Mouse (Mus musculus): ENCODE measurements around the gene Snx9. TPM values are rescaled to one million over a fixed set of nuclear protein-coding genes. Genes with fewer than 3 reads are reported as not detected.

Snx9 gene
- polyA plus RNA-seq, 1 experiment from 2014 or later: 9.5 TPM

DNA sequence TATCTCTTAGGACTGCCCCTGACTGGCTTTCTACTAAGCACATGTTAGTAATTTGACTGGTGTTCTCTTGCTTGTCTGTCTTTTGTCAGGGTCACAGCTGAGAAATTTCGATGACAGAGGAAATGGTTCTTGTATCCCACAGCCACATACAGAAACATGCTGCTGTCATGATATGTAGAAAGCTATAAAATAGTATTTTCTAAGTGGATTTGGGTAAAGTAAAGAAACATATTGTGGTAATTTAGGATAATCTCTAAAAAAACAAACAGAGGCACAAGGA, 26.5 kb upstream of the Snx9 start:
- 69% methylated on average over 1 of the region's 1 CpGs for WGBS
- H3K27ac ChIP-seq (replicated peaks): no peak overlapping the region

DNA sequence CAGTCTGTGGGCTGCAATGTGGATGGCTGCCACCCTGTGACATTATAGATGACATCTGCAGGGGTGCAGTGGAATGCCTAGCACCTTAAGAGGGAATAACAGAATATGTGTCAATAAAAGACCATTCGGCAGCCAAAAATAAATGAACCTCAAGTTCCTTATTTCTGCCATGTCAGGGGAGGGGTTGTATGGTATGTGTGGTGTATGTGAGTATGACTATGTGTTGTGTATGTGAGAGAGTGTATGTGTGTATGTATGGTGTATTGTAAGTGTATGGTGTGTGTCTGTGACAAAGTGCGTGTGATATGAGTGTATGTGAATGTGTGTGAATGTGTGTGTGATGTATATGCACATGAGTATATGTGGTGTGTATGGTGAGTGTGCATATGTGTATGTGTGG, 23.3 kb upstream of the Snx9 start:
- Histone ChIP-seq H3K9me3 (no peaks in the 10 kb centered on the region), H3K4me3 (no peak overlapping the region), H3K4me2 (no peak overlapping the region), H3K9ac (no peak overlapping the region), H3K4me1 (replicated peaks) (peaks cover 14% of the 10 kb centered on the region), H3K36me3 (no peaks in the 10 kb centered on the region), H3K27ac (replicated peaks) (no peak overlapping the region), H3K27me3 (no peaks in the 10 kb centered on the region)
- WGBS: 95% methylated on average over 2 of the region's 2 CpGs
- ATAC-seq (ENCODE audit: low read depth): no peak

More for the DNA sequence above, 26.5 kb upstream of the Snx9 start:
- Histone ChIP-seq H3K4me1 (replicated peaks) (peaks cover 7% of the 10 kb centered on the region), H3K36me3 (no peaks in the 10 kb centered on the region), H3K27me3 (no peaks in the 10 kb centered on the region), H3K9me3 (no peaks in the 10 kb centered on the region; the same call in 1 of the 2 replicates), H3K4me3 (no peak overlapping the region), H3K4me2 (no peak overlapping the region), H3K9ac (no peak overlapping the region)
- ATAC-seq (ENCODE audit: low read depth): no peak

DNA sequence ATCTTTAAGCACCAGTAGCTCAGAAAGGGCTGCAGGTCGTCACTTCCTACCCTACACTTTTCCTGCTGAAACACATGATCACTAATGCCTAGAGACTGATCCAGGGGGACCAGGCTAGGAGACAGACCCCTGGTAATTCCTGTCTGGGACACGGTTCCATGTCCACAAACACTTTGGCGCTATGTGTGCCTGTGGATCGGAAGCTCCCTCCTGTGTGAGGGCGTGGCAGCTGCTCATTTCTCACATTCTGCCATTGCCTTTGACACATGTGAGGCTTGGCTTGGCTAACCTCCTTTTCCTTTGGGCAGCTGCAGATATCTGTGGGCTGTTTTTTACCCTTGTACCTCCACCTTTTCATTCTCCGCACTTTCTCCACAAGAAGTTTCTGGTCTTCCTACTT, 22.0 kb upstream of the Snx9 start:
- ATAC-seq (ENCODE audit: low read depth): no peak
- 65% methylated on average over 6 of the region's 6 CpGs for WGBS
- H3K4me1 ChIP-seq (replicated peaks): peaks cover 14% of the 10 kb centered on the region
- H3K9ac ChIP-seq: no peak overlapping the region
- no peaks in the 10 kb centered on the region for H3K27me3 ChIP-seq
- no peak overlapping the region for H3K4me2 ChIP-seq
- H3K36me3 ChIP-seq: no peaks in the 10 kb centered on the region
- H3K9me3 ChIP-seq: no peaks in the 10 kb centered on the region
- no peak overlapping the region for H3K4me3 ChIP-seq
- no peak overlapping the region for H3K27ac ChIP-seq (replicated peaks)

GRCm38 (mm10) chr17:5819799-5820201, 21.3 kb upstream of the Snx9 start:
- Histone ChIP-seq H3K9ac (no peak overlapping the region), H3K27me3 (no peaks in the 10 kb centered on the region), H3K27ac (replicated peaks) (peak overlapping the region; percentile 49), H3K4me1 (replicated peaks) (peaks cover 14% of the 10 kb centered on the region), H3K4me2 (no peak overlapping the region), H3K4me3 (no peak overlapping the region), H3K36me3 (no peaks in the 10 kb centered on the region), H3K9me3 (no peaks in the 10 kb centered on the region)
- ATAC-seq (ENCODE audit: low read depth): no peak
- 30% methylated on average over 9 of the region's 9 CpGs for WGBS

DNA sequence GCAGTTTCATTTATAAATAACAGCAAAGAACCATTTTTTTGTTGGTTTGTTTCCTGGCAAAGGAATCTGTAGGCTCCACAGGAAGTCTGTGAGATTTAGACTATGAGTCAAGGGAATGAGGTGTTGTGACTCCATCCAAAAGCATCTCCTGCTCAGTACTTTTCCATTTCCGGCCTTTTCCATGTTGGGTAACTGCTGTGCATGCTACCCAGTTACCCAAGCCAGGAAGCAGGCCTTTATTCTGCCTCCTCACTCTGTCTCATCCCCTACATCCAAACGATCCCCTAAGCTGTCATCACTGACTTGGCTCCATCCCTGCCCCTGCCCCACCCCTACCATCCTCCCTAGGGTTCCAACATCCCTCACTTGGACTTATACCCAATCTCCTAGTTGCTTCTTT, 18.6 kb upstream of the Snx9 start:
- peaks cover 14% of the 10 kb centered on the region for H3K4me1 ChIP-seq (replicated peaks)
- no peak overlapping the region for H3K4me3 ChIP-seq
- no peak overlapping the region for H3K9ac ChIP-seq
- 79% methylated on average over 2 of the region's 2 CpGs for WGBS
- no peaks in the 10 kb centered on the region for H3K36me3 ChIP-seq
- no peak for ATAC-seq (ENCODE audit: low read depth)
- H3K4me2 ChIP-seq: no peak overlapping the region
- H3K27ac ChIP-seq (replicated peaks): no peak overlapping the region
- H3K27me3 ChIP-seq: no peaks in the 10 kb centered on the region
- H3K9me3 ChIP-seq: no peaks in the 10 kb centered on the region

DNA sequence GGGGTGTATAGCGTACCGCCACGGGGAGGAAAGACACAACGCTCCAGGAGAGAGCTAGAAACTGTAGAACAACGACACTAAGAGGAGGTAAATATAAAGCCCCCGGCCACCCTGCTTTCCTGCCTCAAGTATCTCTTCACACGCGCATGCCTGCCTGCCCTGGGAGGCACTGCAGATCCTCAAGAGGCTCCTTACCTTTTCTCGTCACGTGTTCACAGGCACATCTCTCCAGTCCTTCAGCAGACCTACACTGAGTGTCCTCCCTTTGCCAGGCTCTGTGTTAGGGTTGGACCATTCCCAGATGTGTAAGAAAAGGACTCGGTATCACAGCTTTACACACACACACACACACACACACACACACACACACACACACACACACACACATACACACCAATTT, 18.1 kb upstream of the Snx9 start:
- no peak for ATAC-seq (ENCODE audit: low read depth)
- H3K4me3 ChIP-seq: no peak overlapping the region
- WGBS: 89% methylated on average over 11 of the region's 11 CpGs
- H3K36me3 ChIP-seq: no peaks in the 10 kb centered on the region
- H3K9ac ChIP-seq: no peak overlapping the region
- no peaks in the 10 kb centered on the region for H3K9me3 ChIP-seq
- peaks cover 15% of the 10 kb centered on the region for H3K4me1 ChIP-seq (replicated peaks)
- H3K27me3 ChIP-seq: no peaks in the 10 kb centered on the region
- H3K4me2 ChIP-seq: no peak overlapping the region
- no peak overlapping the region for H3K27ac ChIP-seq (replicated peaks)

DNA sequence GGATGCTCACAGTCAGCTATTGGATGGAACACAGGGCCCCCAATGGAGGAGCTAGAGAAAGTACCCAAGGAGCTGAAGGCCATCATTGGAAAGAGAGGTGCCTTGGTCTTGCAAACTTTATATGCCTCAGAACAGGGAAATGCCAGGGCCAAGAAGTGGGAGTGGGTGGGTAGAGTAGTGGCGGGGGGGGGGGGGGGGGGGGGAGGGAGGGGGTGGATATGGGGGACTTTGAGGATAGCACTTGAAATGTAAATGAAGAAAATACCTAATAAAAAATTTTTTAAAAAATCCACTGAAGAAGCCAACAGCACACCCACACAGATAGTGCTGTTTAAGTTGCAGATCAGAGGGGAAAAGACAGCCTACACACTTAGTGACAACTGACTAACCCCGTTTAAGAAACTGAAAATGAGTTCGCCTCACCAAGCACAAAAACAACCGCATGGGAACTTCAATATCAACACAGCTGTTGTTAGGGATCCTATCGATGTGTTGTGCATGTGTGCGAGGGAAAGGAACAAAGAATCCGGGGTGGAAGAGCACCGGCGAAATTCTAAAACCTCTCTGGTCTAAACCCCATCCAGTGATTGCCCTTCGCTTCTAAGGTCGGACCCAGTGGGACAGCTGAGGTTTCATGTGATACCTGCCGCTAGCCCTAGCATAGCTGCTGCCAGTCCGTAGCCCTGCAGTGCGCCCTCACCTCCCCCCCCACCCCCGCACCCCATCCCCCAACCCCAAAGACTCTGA, 13.1 kb upstream of the Snx9 start:
- WGBS: 15% methylated on average over 14 of the region's 15 CpGs
- Histone ChIP-seq H3K4me2 (peak overlapping the region; percentile 37), H3K4me1 (replicated peaks) (peaks cover 7% of the 10 kb centered on the region), H3K4me3 (no peak overlapping the region), H3K9ac (peak overlapping the region; percentile 45; the same call in 1 of the 2 replicates), H3K36me3 (no peaks in the 10 kb centered on the region), H3K27ac (replicated peaks) (no peak overlapping the region), H3K27me3 (no peaks in the 10 kb centered on the region), H3K9me3 (no peaks in the 10 kb centered on the region)
- ATAC-seq (ENCODE audit: low read depth): no peak

DNA sequence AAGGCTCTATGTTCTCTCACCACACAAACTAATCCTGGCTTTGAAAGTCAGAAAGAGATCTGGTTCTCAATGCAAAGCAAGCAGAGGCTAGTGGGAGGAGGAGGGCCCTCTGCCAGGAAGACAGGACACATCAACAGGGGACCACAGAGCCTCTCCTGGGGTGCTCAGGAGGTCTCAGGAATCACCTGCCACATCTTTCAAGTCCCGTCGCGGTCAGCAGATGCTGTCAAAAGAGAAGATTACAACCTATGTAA, 12.6 kb upstream of the Snx9 start:
- no peak overlapping the region for H3K9ac ChIP-seq
- H3K36me3 ChIP-seq: no peaks in the 10 kb centered on the region
- H3K4me3 ChIP-seq: no peak overlapping the region
- 15% methylated on average over 3 of the region's 3 CpGs for WGBS
- H3K4me2 ChIP-seq: peak overlapping the region; percentile 37
- no peak overlapping the region for H3K27ac ChIP-seq (replicated peaks)
- H3K9me3 ChIP-seq: no peaks in the 10 kb centered on the region
- peaks cover 7% of the 10 kb centered on the region for H3K4me1 ChIP-seq (replicated peaks)
- no peaks in the 10 kb centered on the region for H3K27me3 ChIP-seq
- ATAC-seq (ENCODE audit: low read depth): no peak

- Histone ChIP-seq H3K4me1 (replicated peaks) (peaks cover 7% of the 10 kb centered on the region), H3K27me3 (no peaks in the 10 kb centered on the region), H3K27ac (replicated peaks) (no peak overlapping the region), H3K4me2 (no peak overlapping the region), H3K4me3 (no peak overlapping the region), H3K9me3 (no peaks in the 10 kb centered on the region), H3K9ac (no peak overlapping the region), H3K36me3 (no peaks in the 10 kb centered on the region)
- no peak for ATAC-seq (ENCODE audit: low read depth)
- WGBS: 78% methylated on average over 3 of the region's 3 CpGs
Observed at GRCm38 (mm10) chr17:5828944-5829343, 12.2 kb upstream of the Snx9 start.

- no peaks in the 10 kb centered on the region for H3K36me3 ChIP-seq
- H3K4me1 ChIP-seq (replicated peaks): peaks cover 7% of the 10 kb centered on the region
- H3K27me3 ChIP-seq: no peaks in the 10 kb centered on the region
- WGBS: 71% methylated on average over 3 of the region's 3 CpGs
- no peak overlapping the region for H3K4me3 ChIP-seq
- no peaks in the 10 kb centered on the region for H3K9me3 ChIP-seq
- H3K27ac ChIP-seq (replicated peaks): no peak overlapping the region
- no peak overlapping the region for H3K9ac ChIP-seq
- ATAC-seq (ENCODE audit: low read depth): no peak
- no peak overlapping the region for H3K4me2 ChIP-seq
Observed at GRCm38 (mm10) chr17:5829930-5830329, 11.2 kb upstream of the Snx9 start.

- ATAC-seq (ENCODE audit: low read depth): no peak
- H3K4me2 ChIP-seq: no peak overlapping the region
- no peaks in the 10 kb centered on the region for H3K27me3 ChIP-seq
- H3K36me3 ChIP-seq: no peaks in the 10 kb centered on the region
- 83% methylated on average over 2 of the region's 2 CpGs for WGBS
- peaks cover 7% of the 10 kb centered on the region for H3K4me1 ChIP-seq (replicated peaks)
- no peak overlapping the region for H3K9ac ChIP-seq
- no peak overlapping the region for H3K27ac ChIP-seq (replicated peaks)
- H3K9me3 ChIP-seq: no peaks in the 10 kb centered on the region
- no peak overlapping the region for H3K4me3 ChIP-seq
Observed at GRCm38 (mm10) chr17:5830382-5830781, 10.7 kb upstream of the Snx9 start.

- peaks cover 7% of the 10 kb centered on the region for H3K4me1 ChIP-seq (replicated peaks)
- no peaks in the 10 kb centered on the region for H3K27me3 ChIP-seq
- H3K4me3 ChIP-seq: no peak overlapping the region
- 91% methylated on average over 5 of the region's 5 CpGs for WGBS
- H3K27ac ChIP-seq (replicated peaks): no peak overlapping the region
- no peak for ATAC-seq (ENCODE audit: low read depth)
- H3K9ac ChIP-seq: no peak overlapping the region
- H3K36me3 ChIP-seq: no peaks in the 10 kb centered on the region
- H3K9me3 ChIP-seq: no peaks in the 10 kb centered on the region
- no peak overlapping the region for H3K4me2 ChIP-seq
Observed at GRCm38 (mm10) chr17:5830832-5831231, 10.3 kb upstream of the Snx9 start.

GRCm38 (mm10) chr17:5831257-5831806, 9.8 kb upstream of the Snx9 start:
- ATAC-seq (ENCODE audit: low read depth): no peak
- H3K27ac ChIP-seq (replicated peaks): no peak overlapping the region
- H3K27me3 ChIP-seq: no peaks in the 10 kb centered on the region
- no peak overlapping the region for H3K9ac ChIP-seq
- H3K9me3 ChIP-seq: no peaks in the 10 kb centered on the region
- peaks cover 7% of the 10 kb centered on the region for H3K4me1 ChIP-seq (replicated peaks)
- no peaks in the 10 kb centered on the region for H3K36me3 ChIP-seq
- H3K4me2 ChIP-seq: no peak overlapping the region
- no peak overlapping the region for H3K4me3 ChIP-seq
- 89% methylated on average over 1 of the region's 1 CpGs for WGBS

All from neural tube, embryonic 13.5 days (tissue).